Comparison of ENCODE assay signal across 8 mouse cellular contexts in genomic region chr6:48444310-48445180, GRCm38 (mm10). TPM values are rescaled to one million over a fixed set of nuclear protein-coding genes. Genes with fewer than 3 reads are reported as not detected.
DNase-seq lines count a peak whose midpoint lies in the region; ATAC-seq and TF ChIP-seq lines count a peak whose summit lies in the region.

No protein-coding gene starts in this region.

- H3K4me2 ChIP-seq in kidney, embryonic 14.5 days (replicated peaks; ENCODE audit: low read depth, low read length) = peak overlapping the region; percentile 76
- H3K4me2 ChIP-seq in liver, embryonic 14.5 days (ENCODE audit: low read depth) = peak overlapping the region; percentile 64
- peak overlapping the region; percentile 80 for H3K4me2 ChIP-seq in neural tube, embryonic 14.5 days (ENCODE audit: low read depth, low read length)

- H3K9ac ChIP-seq in kidney, embryonic 14.5 days (ENCODE audit: low read depth, low read length) = peak overlapping the region; percentile 90
- H3K9ac ChIP-seq in liver, embryonic 14.5 days (replicated peaks) = peak overlapping the region; percentile 11; the same call in 1 of the 2 replicates
- peak overlapping the region; percentile 55 for H3K9ac ChIP-seq in neural tube, embryonic 14.5 days (replicated peaks; ENCODE audit: low read depth, low read length)

- TF ChIP-seq EP300 in liver, embryonic 14.5 days (IDR thresholded peaks at IDR 0.05; ENCODE audit: low read depth) = no peak

- H3K9me3 ChIP-seq in kidney, embryonic 14.5 days (ENCODE audit: control insufficient read depth, low read length) = no peaks in the 10 kb centered on the region
- H3K9me3 ChIP-seq in liver, embryonic 14.5 days (ENCODE audit: control insufficient read depth, low read length) = no peaks in the 10 kb centered on the region
- no peaks in the 10 kb centered on the region for H3K9me3 ChIP-seq in neural tube, embryonic 14.5 days (ENCODE audit: control insufficient read depth, low read length)

- H3K36me3 ChIP-seq in kidney, embryonic 14.5 days (ENCODE audit: control insufficient read depth, insufficient read depth, low read length) = peaks cover 18% of the 10 kb centered on the region
- no peaks in the 10 kb centered on the region for H3K36me3 ChIP-seq in liver, embryonic 14.5 days (replicated peaks; ENCODE audit: control insufficient read depth, insufficient read depth, low read depth)
- H3K36me3 ChIP-seq in neural tube, embryonic 14.5 days (ENCODE audit: control insufficient read depth, insufficient read depth, low read length) = no peaks in the 10 kb centered on the region

- H3K4me1 ChIP-seq in kidney, embryonic 14.5 days (ENCODE audit: control insufficient read depth, insufficient read depth, low read length) = peaks cover 36% of the 10 kb centered on the region
- peaks cover 0 to 6% of the 10 kb centered on the region in 2 experiments; a peak in 1 of 4 replicates for H3K4me1 ChIP-seq in liver, embryonic 14.5 days (replicated peaks; ENCODE audit: control insufficient read depth in 2 of 2, insufficient read depth in 2 of 2, low read length in 1 of 2)
- H3K4me1 ChIP-seq in neural tube, embryonic 14.5 days (ENCODE audit: control insufficient read depth, insufficient read depth, low read length) = no peaks in the 10 kb centered on the region

- H3K27me3 ChIP-seq in kidney, embryonic 14.5 days (ENCODE audit: control insufficient read depth, insufficient read depth, low read length) = no peaks in the 10 kb centered on the region
- H3K27me3 ChIP-seq in liver, embryonic 14.5 days (ENCODE audit: control insufficient read depth, insufficient read depth, low read length) = peaks cover 21% of the 10 kb centered on the region
- H3K27me3 ChIP-seq in neural tube, embryonic 14.5 days (ENCODE audit: control insufficient read depth, insufficient read depth, low read length) = peaks cover 1% of the 10 kb centered on the region; the same call in 1 of the 2 replicates

- no peak for TF ChIP-seq CTCF in liver, embryonic 14.5 days (IDR thresholded peaks at IDR 0.05; ENCODE audit: low read depth)

- peak overlapping the region; percentile 96 for H3K27ac ChIP-seq in kidney, embryonic 14.5 days (ENCODE audit: low read depth, low read length)
- H3K27ac ChIP-seq in liver, embryonic 14.5 days = no peak overlapping the region
- peak overlapping the region; percentile 81 for H3K27ac ChIP-seq in neural tube, embryonic 14.5 days (ENCODE audit: low read depth, low read length)

- peak; percentile 50 for DNase-seq in 3T3-L1 (ENCODE audit: low read depth, low spot score)
- DNase-seq in ZHBTc4 (ENCODE audit: low read depth, low spot score) = peak; percentile 89
- peak; percentile 96 for DNase-seq in embryo, embryonic 10.5 days (ENCODE audit: low spot score)
- DNase-seq in gastrocnemius, postnatal 4 days (ENCODE audit: low spot score in 2 of 2) = peak; percentile 61 to 76
- DNase-seq in liver, embryonic 14.5 days (ENCODE audit: low read depth in 3 of 3, low spot score in 3 of 3) = peak; percentile 28 to 36 (median 29)
- peak; percentile 55 for DNase-seq in urinary bladder, adult 2 months (ENCODE audit: low spot score)

- ATAC-seq in kidney, embryonic 14.5 days (ENCODE audit: low FRiP score, low TSS enrichment) = peak; percentile 60
- peak; percentile 64 for ATAC-seq in liver, embryonic 14.5 days (ENCODE audit: insufficient read depth)
- ATAC-seq in neural tube, embryonic 14.5 days (ENCODE audit: low read depth) = peak; percentile 72

- peak overlapping the region; percentile 77 for H3K4me3 ChIP-seq in kidney, embryonic 14.5 days (ENCODE audit: low read length)
- peak overlapping the region; percentile 57 to 70 for H3K4me3 ChIP-seq in liver, embryonic 14.5 days (ENCODE audit: insufficient read depth in 1 of 2, low read depth in 2 of 2, low read length in 2 of 2)
- H3K4me3 ChIP-seq in neural tube, embryonic 14.5 days (ENCODE audit: low read depth, low read length) = peak overlapping the region; percentile 70

- WGBS in kidney, embryonic 14.5 days = under 1% methylated on average over 33 of the region's 34 CpGs
- WGBS in liver, embryonic 14.5 days (ENCODE audit: insufficient replicate concordance) = 2% methylated on average over 34 of the region's 34 CpGs
- WGBS in neural tube, embryonic 14.5 days = 1% methylated on average over 29 of the region's 34 CpGs

RNA-seq across cellular contexts. Expression of gene Zfp467, which starts 1.1 kb away (rescaled TPM):
- total RNA-seq in gastrocnemius, postnatal 4 days (2021) = 10 to 100 TPM; 14.3 to 19.7 TPM
- 27.8 and 31.4 TPM in 2 replicates for polyA plus RNA-seq in kidney, embryonic 14.5 days (2014; fragmentation: Nextera tagmentation; extraction: Ambion mirVana)
- polyA plus RNA-seq in liver, embryonic 14.5 days (2012; rRNA removed) = 2.2 and 2.8 TPM in 2 replicates
- 2.3 and 2.9 TPM in 2 replicates for polyA plus RNA-seq in liver, embryonic 14.5 days (2014; fragmentation: Nextera tagmentation; extraction: Ambion mirVana)
- polyA plus RNA-seq in neural tube, embryonic 14.5 days (2014; fragmentation: Nextera tagmentation; extraction: Ambion mirVana) = 29.7 and 37.8 TPM in 2 replicates
- polyA plus RNA-seq in urinary bladder, adult 2 months (2012; rRNA removed) = 55.6 and 64.6 TPM in 2 replicates

RNA-seq across cellular contexts. Expression of gene Sspo, which starts 3.5 kb away (rescaled TPM):
- under 1 TPM; 0.34 to 0.44 TPM for total RNA-seq in gastrocnemius, postnatal 4 days (2021)
- polyA plus RNA-seq in kidney, embryonic 14.5 days (2014; fragmentation: Nextera tagmentation; extraction: Ambion mirVana) = 0.17 and 0.53 TPM in 2 replicates
- polyA plus RNA-seq in liver, embryonic 14.5 days (2012; rRNA removed) = 0.04 and 0.09 TPM in 2 replicates
- polyA plus RNA-seq in liver, embryonic 14.5 days (2014; fragmentation: Nextera tagmentation; extraction: Ambion mirVana) = not detected in 2 replicates
- polyA plus RNA-seq in neural tube, embryonic 14.5 days (2014; fragmentation: Nextera tagmentation; extraction: Ambion mirVana) = 0.16 and 0.35 TPM in 2 replicates
- 1.5 and 1.8 TPM in 2 replicates for polyA plus RNA-seq in urinary bladder, adult 2 months (2012; rRNA removed)

RNA-seq across cellular contexts. Expression of gene Krba1, which starts 49.2 kb away (rescaled TPM):
- total RNA-seq in gastrocnemius, postnatal 4 days (2021) = 10 to 100 TPM; 16.6 to 19.7 TPM
- 16.0 and 23.4 TPM in 2 replicates for polyA plus RNA-seq in kidney, embryonic 14.5 days (2014; fragmentation: Nextera tagmentation; extraction: Ambion mirVana)
- polyA plus RNA-seq in liver, embryonic 14.5 days (2012; rRNA removed) = 1.6 and 2.0 TPM in 2 replicates
- 0.94 and 1.0 TPM in 2 replicates for polyA plus RNA-seq in liver, embryonic 14.5 days (2014; fragmentation: Nextera tagmentation; extraction: Ambion mirVana)
- 26.7 and 28.1 TPM in 2 replicates for polyA plus RNA-seq in neural tube, embryonic 14.5 days (2014; fragmentation: Nextera tagmentation; extraction: Ambion mirVana)
- polyA plus RNA-seq in urinary bladder, adult 2 months (2012; rRNA removed) = 21.3 and 21.9 TPM in 2 replicates

Comparison
In these comparisons a context has a peak if more than half of its experiments do, and no peak if none do; other contexts are left out.
1. DNase-seq: peak in every context shown above with its lines; median percentile 96 in embryo, embryonic 10.5 days; 89 in ZHBTc4; 68 in gastrocnemius, postnatal 4 days; 55 in urinary bladder, adult 2 months; 50 in 3T3-L1; 29 in liver, embryonic 14.5 days.
2. H3K9ac ChIP-seq: peak in every context shown above with its lines; median percentile 90 in kidney, embryonic 14.5 days; 55 in neural tube, embryonic 14.5 days; 11 in liver, embryonic 14.5 days.